16 mouse cellular contexts compared by ENCODE assay signal in the genomic region with DNA sequence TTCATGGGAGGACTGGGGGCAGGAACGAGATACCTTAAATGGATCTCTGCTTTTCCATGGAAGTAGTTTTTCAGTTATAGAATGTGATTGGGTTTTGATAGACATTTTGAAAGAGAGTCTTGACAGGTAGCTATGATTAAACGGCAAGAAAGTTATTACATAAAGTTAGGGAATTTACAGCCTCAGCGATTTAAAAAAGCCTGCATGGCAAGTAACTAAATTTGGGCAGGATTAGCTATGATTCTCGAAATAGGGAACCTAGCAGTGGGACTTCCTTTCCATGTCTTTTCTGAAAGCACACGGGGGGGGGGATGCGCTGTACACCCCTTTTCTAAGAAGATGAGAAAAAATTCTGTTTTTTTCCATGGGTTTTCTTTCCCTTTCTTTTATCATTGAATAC.
"Had no signal": no experiment of that assay in that cellular context is flagged by ENCODE, and none has a peak within 500 bp of the region (broad histone marks: within the 10 kb centered on the region; RNA-seq: fewer than 3 reads in every experiment).

No protein-coding gene starts in this region.

- H3K4me2 ChIP-seq: lung, embryonic 15.5 days; midbrain, embryonic 11.5 days; neural tube, embryonic 12.5 days; stomach, embryonic 15.5 days had no signal

- H3K9me3 ChIP-seq: lung, embryonic 15.5 days; megakaryocyte, embryonic 14.5 days; neural tube, embryonic 12.5 days; stomach, embryonic 15.5 days had no signal

- H3K36me3 ChIP-seq: lung, embryonic 15.5 days; neural tube, embryonic 12.5 days; stomach, embryonic 15.5 days had no signal

- H3K9ac ChIP-seq: liver, postnatal 0 days; lung, embryonic 15.5 days; neural tube, embryonic 12.5 days; stomach, embryonic 15.5 days had no signal

- H3K27ac ChIP-seq: lung, embryonic 15.5 days; macrophage; neural tube, embryonic 12.5 days; stomach, embryonic 15.5 days; stomach, postnatal 0 days had no signal

- DNase-seq: liver, postnatal 0 days; lung, adult 2 months; lung, postnatal 14 days; lung, postnatal 36 days; right cerebral cortex, postnatal 14 days; thymus, adult 18-20 months; thymus, postnatal 14 days; thymus, postnatal 36 days had no signal

- H3K4me1 ChIP-seq: lung, embryonic 15.5 days; megakaryocyte, embryonic 14.5 days; neural tube, embryonic 12.5 days; stomach, embryonic 15.5 days had no signal

- H3K27me3 ChIP-seq: lung, embryonic 15.5 days; megakaryocyte, embryonic 14.5 days; neural tube, embryonic 12.5 days; stomach, embryonic 15.5 days had no signal

- H3K4me3 ChIP-seq: lung, embryonic 15.5 days; megakaryocyte, embryonic 14.5 days; neural tube, embryonic 12.5 days; stomach, embryonic 15.5 days had no signal

- ATAC-seq: liver, postnatal 0 days; lung, postnatal 0 days had no signal
